Mouse (Mus musculus): ENCODE measurements around the gene C530025M09Rik. TPM values are rescaled to one million over a fixed set of nuclear protein-coding genes. Genes with fewer than 3 reads are reported as not detected.

Gene C530025M09Rik
- not detected for polyA plus RNA-seq (2014; fragmentation: Illumina TruSeq; extraction: RNeasy Lipid Tissue Mini Kit (QIAGEN cat#74804); ENCODE audit: low read depth, low replicate concordance)

GRCm38 (mm10) chr2:149830536-149831458 is at the start of gene C530025M09Rik:
TSS of gene C530025M09Rik (minus strand) at chr2:149831213.

GRCm38 (mm10) chr2:149828911-149829310 is 2.1 kb downstream of the C530025M09Rik start, which contains the start of gene Syndig1:
TSS of gene Syndig1 (plus strand) at chr2:149829211.

Other genes with a start within 250 kb of the C530025M09Rik start
- gene Syndig1, start 2.0 kb downstream of the C530025M09Rik start, polyA plus RNA-seq (2014; fragmentation: Illumina TruSeq; extraction: RNeasy Lipid Tissue Mini Kit (QIAGEN cat#74804); ENCODE audit: low read depth, low replicate concordance) = not detected

Measured in kidney, adult 10 weeks (tissue).